Mouse (Mus musculus) liver, embryonic 12.5 days (tissue): ENCODE data around the gene Dbndd1. TPM values are rescaled to one million over a fixed set of nuclear protein-coding genes. Genes with fewer than 3 reads are reported as not detected.
"Not testable (repeated sequence)": the region's sequence is repeated elsewhere in the genome, so short reads cannot be mapped to it uniquely, and the experiment has no call there.

ENCODE experiments used
- ATAC-seq: fragments of 200-750 bp; cut with Nextera tagmentation; 2 replicates; pipeline ENCODE4 v1.8.0; 2017; ENCODE audit warnings: moderate number of reproducible peaks, mild to moderate bottlenecking, moderate library complexity
- H3K27ac ChIP-seq: fragments of 300-500 bp; sonication (generic); 2 replicates; pipeline ENCODE4 v1.5.1; 2016; ENCODE audit warnings: mild to moderate bottlenecking
- H3K27me3 ChIP-seq: fragments of 300-500 bp; sonication (generic); replicated peaks from 2 replicates; pipeline ENCODE4 v1.6.1; 2016; ENCODE audit warnings: mild to moderate bottlenecking, moderate library complexity
- H3K36me3 ChIP-seq: fragments of 300-500 bp; sonication (generic); 2 replicates; pipeline ENCODE4 v1.6.1; 2016; ENCODE audit warnings: mild to moderate bottlenecking, moderate library complexity
- H3K4me1 ChIP-seq: fragments of 300-500 bp; sonication (generic); 2 replicates; pipeline ENCODE4 v1.6.1; 2016
- H3K4me2 ChIP-seq: fragments of 300-500 bp; sonication (generic); 2 replicates; pipeline ENCODE4 v1.6.1; 2016; ENCODE audit warnings: mild to moderate bottlenecking, moderate library complexity
- H3K4me3 ChIP-seq: fragments of 300-500 bp; sonication (generic); 2 replicates; pipeline ENCODE4 v1.5.1; 2016; ENCODE audit warnings: mild to moderate bottlenecking, moderate library complexity
- H3K9ac ChIP-seq: fragments of 300-500 bp; sonication (generic); 2 replicates; pipeline ENCODE4 v1.6.1; 2016; ENCODE audit warnings: mild to moderate bottlenecking, moderate library complexity
- H3K9me3 ChIP-seq: fragments of 300-500 bp; sonication (generic); replicated peaks from 2 replicates; pipeline ENCODE4 v1.6.1; 2016; ENCODE audit warnings: mild to moderate bottlenecking, moderate library complexity
- WGBS: fragments of 180-500 bp; shearing (Covaris S2); methylation state at CpG from one replicate; pipeline ENCODE4 v1.1.7; 2016; ENCODE audit not compliant: insufficient replicate concordance; 5-methylcytosine and 5-hydroxymethylcytosine counted together
- polyA plus RNA-seq: library from polyadenylated mRNA; unstranded; fragments of >200 nt; fragmentation: Nextera tagmentation; extraction: Ambion mirVana; gene quantifications from 2 replicates; pipeline ENCODE4 v1.2.1, GENCODE M21; 2016

The Dbndd1 gene
- polyA plus RNA-seq: 0.42 and 0.56 TPM in 2 replicates

- no peak within 1 kb of the TSS for H3K27ac ChIP-seq
- 1% methylated on average over 49 of the region's 63 CpGs for WGBS
- H3K9ac ChIP-seq: peak within 1 kb of the TSS; percentile 46; the same call in 1 of the 2 replicates
Measured at GRCm38 (mm10) chr8:123514781-123515539, at the start of gene Dbndd1. Dbndd1 (minus strand) TSS chr8:123515463.

GRCm38 (mm10) chr8:123564221-123564620 is 49.0 kb upstream of the Dbndd1 start:
- not testable (repeated sequence) for H3K4me3 ChIP-seq, H3K27me3 ChIP-seq, H3K9ac ChIP-seq, H3K9me3 ChIP-seq, H3K4me1 ChIP-seq, H3K36me3 ChIP-seq, ATAC-seq, H3K27ac ChIP-seq, H3K4me2 ChIP-seq
- WGBS: no CpG with 5 or more reads among the region's 45 CpGs

More at GRCm38 (mm10) chr8:123514781-123515539, at the start of gene Dbndd1:
- H3K27me3 ChIP-seq: peaks cover 73% of the 10 kb centered on the region
- peaks cover 33% of the 10 kb centered on the region for H3K4me1 ChIP-seq
- no peaks in the 10 kb centered on the region; the same call in 1 of the 2 replicates for H3K36me3 ChIP-seq
- no peak for ATAC-seq
- H3K4me2 ChIP-seq: peak within 1 kb of the TSS; percentile 81
- no peaks in the 10 kb centered on the region for H3K9me3 ChIP-seq
- H3K4me3 ChIP-seq: peak within 1 kb of the TSS; percentile 58

- Histone ChIP-seq H3K27me3 (peaks cover 19% of the 10 kb centered on the region), H3K36me3 (peaks cover 32% of the 10 kb centered on the region; the same call in 1 of the 2 replicates)
- H3K9me3 ChIP-seq, H3K27ac ChIP-seq, ATAC-seq, H3K9ac ChIP-seq, H3K4me2 ChIP-seq, H3K4me3 ChIP-seq, H3K4me1 ChIP-seq: not testable (repeated sequence)
- 87% methylated on average over 7 of the region's 14 CpGs for WGBS
Measured at GRCm38 (mm10) chr8:123537641-123538040, 22.4 kb upstream of the Dbndd1 start.

- no peak overlapping the region for H3K27ac ChIP-seq
- H3K4me1 ChIP-seq: no peaks in the 10 kb centered on the region
- no peak overlapping the region for H3K4me3 ChIP-seq
- H3K9me3 ChIP-seq: no peaks in the 10 kb centered on the region
- H3K27me3 ChIP-seq: peaks cover 19% of the 10 kb centered on the region
- H3K36me3 ChIP-seq: peaks cover 38% of the 10 kb centered on the region; the same call in 1 of the 2 replicates
- 25% methylated on average over 10 of the region's 10 CpGs for WGBS
- ATAC-seq: no peak
- no peak overlapping the region for H3K9ac ChIP-seq
- H3K4me2 ChIP-seq: no peak overlapping the region
Measured at GRCm38 (mm10) chr8:123536990-123537380, 21.7 kb upstream of the Dbndd1 start.

- WGBS: 85% methylated on average over 9 of the region's 9 CpGs
- Histone ChIP-seq H3K36me3 (peaks cover 44% of the 10 kb centered on the region), H3K4me3 (no peak overlapping the region), H3K4me1 (no peaks in the 10 kb centered on the region), H3K27me3 (peaks cover 19% of the 10 kb centered on the region), H3K9ac (no peak overlapping the region), H3K27ac (no peak overlapping the region), H3K9me3 (no peaks in the 10 kb centered on the region), H3K4me2 (no peak overlapping the region)
- ATAC-seq: no peak
Measured at GRCm38 (mm10) chr8:123536242-123536989, 21.2 kb upstream of the Dbndd1 start.

GRCm38 (mm10) chr8:123527720-123528489 is 12.6 kb upstream of the Dbndd1 start:
- Histone ChIP-seq H3K36me3 (peaks cover 82% of the 10 kb centered on the region), H3K27me3 (no peaks in the 10 kb centered on the region), H3K27ac (no peak overlapping the region), H3K9me3 (no peaks in the 10 kb centered on the region), H3K4me1 (no peaks in the 10 kb centered on the region), H3K4me2 (no peak overlapping the region), H3K9ac (no peak overlapping the region), H3K4me3 (no peak overlapping the region)
- no peak for ATAC-seq
- 81% methylated on average over 25 of the region's 25 CpGs for whole genome bisulfite sequencing

- H3K4me2 ChIP-seq, H3K4me3 ChIP-seq, ATAC-seq, H3K9me3 ChIP-seq, H3K27ac ChIP-seq, H3K9ac ChIP-seq: not testable (repeated sequence)
- WGBS: 75% methylated on average over 1 of the region's 1 CpGs
- peaks cover 25% of the 10 kb centered on the region for H3K4me1 ChIP-seq
- peaks cover 32% of the 10 kb centered on the region for H3K36me3 ChIP-seq
- peaks cover 30% of the 10 kb centered on the region for H3K27me3 ChIP-seq
Measured at GRCm38 (mm10) chr8:123520048-123520447, 4.8 kb upstream of the Dbndd1 start.

- Histone ChIP-seq H3K4me2 (peak within 1 kb of the TSS; percentile 86), H3K9ac (peak within 1 kb of the TSS; percentile 57), H3K9me3 (no peaks in the 10 kb centered on the region), H3K4me3 (peak within 1 kb of the TSS; percentile 63), H3K36me3 (peaks cover 18% of the 10 kb centered on the region), H3K4me1 (peaks cover 33% of the 10 kb centered on the region), H3K27me3 (peaks cover 44% of the 10 kb centered on the region), H3K27ac (no peak within 1 kb of the TSS)
- peak; percentile 87 for ATAC-seq
- WGBS: 0% methylated on average over 20 of the region's 20 CpGs
Measured at GRCm38 (mm10) chr8:123518667-123519066, 3.4 kb upstream of the Dbndd1 start, which contains the start of gene Gas8. Gas8 (plus strand) TSS chr8:123518834.

- Histone ChIP-seq H3K36me3 (peaks cover 15% of the 10 kb centered on the region), H3K9me3 (no peaks in the 10 kb centered on the region), H3K4me3 (peak overlapping the region; percentile 63), H3K9ac (no peak overlapping the region), H3K4me2 (peak overlapping the region; percentile 86), H3K4me1 (peaks cover 33% of the 10 kb centered on the region), H3K27ac (no peak overlapping the region), H3K27me3 (peaks cover 49% of the 10 kb centered on the region)
- 31% methylated on average over 10 of the region's 10 CpGs for WGBS
- no peak for ATAC-seq
Measured at GRCm38 (mm10) chr8:123518172-123518571, 2.9 kb upstream of the Dbndd1 start.

GRCm38 (mm10) chr8:123516596-123516995 is 1.3 kb upstream of the Dbndd1 start:
- H3K4me1 ChIP-seq: peaks cover 33% of the 10 kb centered on the region
- H3K4me2 ChIP-seq: no peak overlapping the region
- H3K9me3 ChIP-seq: no peaks in the 10 kb centered on the region
- H3K4me3 ChIP-seq: no peak overlapping the region
- ATAC-seq: no peak
- 46% methylated on average over 2 of the region's 2 CpGs for WGBS
- no peak overlapping the region for H3K9ac ChIP-seq
- no peak overlapping the region for H3K27ac ChIP-seq
- H3K27me3 ChIP-seq: peaks cover 59% of the 10 kb centered on the region
- peaks cover 4% of the 10 kb centered on the region for H3K36me3 ChIP-seq

GRCm38 (mm10) chr8:123515540-123515897 is 256 bp upstream of the Dbndd1 start:
- Histone ChIP-seq H3K36me3 (no peaks in the 10 kb centered on the region), H3K4me2 (peak overlapping the region; percentile 81), H3K4me1 (peaks cover 33% of the 10 kb centered on the region), H3K4me3 (peak overlapping the region; percentile 58), H3K9ac (0 out of 2 replicates have a peak overlapping the region, but pooled peaks have one; percentile 46), H3K9me3 (no peaks in the 10 kb centered on the region), H3K27me3 (peaks cover 70% of the 10 kb centered on the region), H3K27ac (no peak overlapping the region)
- 7% methylated on average over 11 of the region's 11 CpGs for WGBS
- ATAC-seq: no peak
